Mouse (Mus musculus): ENCODE results near the gene Nudt22. TPM values are rescaled to one million over a fixed set of nuclear protein-coding genes. Genes with fewer than 3 reads are reported as not detected.

Nudt22 gene
- polyA plus RNA-seq (2012; rRNA removed), result 11.8 and 15.2 TPM in 2 replicates

DNA sequence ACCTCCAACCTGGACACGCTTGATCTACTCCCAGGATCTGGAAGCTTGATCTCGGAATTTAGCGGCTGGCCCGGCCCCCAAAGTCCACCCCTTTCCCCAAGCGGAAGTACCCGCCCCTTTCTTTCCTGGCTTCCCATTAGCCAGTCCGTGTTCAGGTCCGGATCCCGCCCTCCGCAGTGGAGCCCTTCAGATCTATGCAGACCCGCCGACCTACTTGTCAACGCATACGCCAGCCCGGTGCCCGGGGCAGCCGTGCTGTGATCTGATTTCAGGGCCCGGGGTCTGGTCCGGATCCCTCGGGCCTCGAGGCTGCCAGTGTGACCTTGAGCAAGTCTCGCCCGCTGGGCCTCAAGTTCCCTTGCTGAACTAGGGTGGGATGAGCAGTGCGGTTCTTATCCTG, at the start of gene Nudt22, which contains the start of gene Trpt1:
Gene Nudt22, minus strand, starts transcription at position 112 of the 400 bp plus-strand sequence.
Gene Trpt1, plus strand, starts transcription at position 126 of the 400 bp plus-strand sequence.

DNA sequence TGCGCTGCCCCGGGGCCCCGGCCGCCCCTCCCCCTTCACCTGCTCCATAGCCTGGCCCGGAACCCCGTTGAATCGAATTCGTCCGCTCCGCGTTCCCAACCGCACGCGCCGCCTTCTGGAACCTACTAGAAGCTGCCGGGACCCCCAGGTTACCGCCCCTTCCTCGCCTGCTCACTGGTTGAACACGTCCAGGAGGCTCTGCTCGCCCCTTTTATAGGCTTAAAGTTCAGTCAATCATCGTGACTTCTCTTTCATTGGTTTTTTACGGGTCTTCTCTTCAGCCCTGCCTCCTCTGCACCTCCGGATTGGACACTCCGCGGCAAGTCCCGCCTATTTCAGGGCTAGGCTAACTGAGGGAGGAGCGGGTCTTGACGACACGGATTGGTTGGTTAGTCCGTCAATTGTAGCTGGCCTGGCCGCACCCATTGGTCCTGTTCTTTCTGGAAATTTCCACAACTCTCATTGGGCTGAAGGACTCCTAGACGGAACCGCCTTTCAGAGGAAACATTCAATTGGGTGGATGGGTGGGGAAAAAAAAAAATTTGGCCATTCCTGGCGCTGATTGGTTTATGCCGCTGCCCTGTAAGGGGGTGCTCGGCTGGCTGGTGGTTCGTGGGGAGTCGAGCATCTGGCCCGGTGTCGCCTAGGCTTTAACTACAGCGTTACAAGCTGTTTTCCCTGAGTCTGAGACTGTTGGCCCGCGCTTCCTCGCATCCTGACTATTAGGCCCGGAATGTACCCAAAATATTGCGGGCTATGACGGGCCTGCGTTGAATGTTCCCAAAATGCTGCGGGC, 44.1 kb upstream of the Nudt22 start, which contains the start of gene Stip1:
Gene Stip1, minus strand, starts transcription at position 127 of the 796 bp plus-strand sequence.

DNA sequence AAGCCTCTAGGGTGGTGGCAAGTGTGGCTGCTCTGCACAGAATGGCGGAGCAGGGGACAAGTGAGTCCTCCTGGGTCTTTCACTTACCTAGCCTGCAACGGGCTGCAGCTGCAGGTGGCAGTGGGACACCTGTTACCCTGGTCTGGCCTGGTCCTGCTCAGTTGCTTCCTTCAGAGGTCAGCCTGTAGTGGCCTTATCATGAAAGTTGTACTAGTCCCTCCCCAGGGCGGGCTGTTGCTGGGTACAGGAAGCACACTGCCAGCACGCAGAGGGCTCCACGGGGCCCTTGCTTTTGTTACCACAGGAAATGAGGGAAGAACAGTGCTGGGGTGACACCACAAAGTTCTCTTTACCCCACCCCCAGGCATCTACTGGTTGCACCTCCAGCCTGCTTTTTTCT, 23.3 kb upstream of the Nudt22 start, which contains the start of gene Fermt3:
Gene Fermt3, minus strand, starts transcription at position 279 of the 400 bp plus-strand sequence.

DNA sequence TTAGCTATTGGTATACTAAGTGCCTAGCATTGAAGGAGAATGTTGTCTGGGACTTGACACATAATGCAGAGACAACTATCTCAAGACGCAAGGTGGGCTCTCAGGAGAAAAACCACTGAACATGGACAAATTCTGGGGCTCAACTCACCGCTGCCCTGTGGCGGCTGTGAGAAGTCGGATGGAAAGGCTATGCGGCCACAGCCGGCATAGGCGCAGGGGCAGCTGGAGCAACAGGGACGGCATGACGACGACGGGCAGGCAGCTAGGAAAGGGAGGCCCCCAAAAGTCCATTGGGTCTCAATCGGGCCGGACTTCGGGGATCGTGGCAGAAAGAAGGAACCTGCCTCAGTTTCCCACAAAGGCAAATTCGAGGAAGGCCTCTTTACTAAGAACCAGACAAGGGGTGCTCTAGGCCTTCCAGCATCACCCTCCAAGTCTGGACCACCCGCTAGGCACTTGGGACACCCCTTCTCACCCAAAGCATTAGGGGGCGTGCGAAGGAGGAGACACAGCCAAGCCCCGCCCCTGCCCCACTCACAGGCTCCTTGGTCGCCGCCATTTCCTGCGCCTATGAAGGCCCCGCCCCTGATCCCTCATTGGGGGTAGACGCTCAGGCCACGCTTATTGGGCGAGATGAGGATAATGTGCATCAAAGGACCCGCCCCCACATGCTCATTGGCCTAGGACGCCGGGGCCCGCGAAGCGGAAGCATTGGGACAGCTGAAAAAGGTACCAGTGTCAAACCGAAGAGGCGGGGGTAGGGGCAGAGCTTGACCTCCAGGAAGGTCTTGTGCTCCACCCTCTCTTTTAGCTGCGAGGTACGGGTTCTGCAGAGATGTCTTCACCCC, 3.7 kb downstream of the Nudt22 start, which contains the start of gene Dnajc4:
Gene Dnajc4, minus strand, starts transcription at position 562 of the 848 bp plus-strand sequence.

DNA sequence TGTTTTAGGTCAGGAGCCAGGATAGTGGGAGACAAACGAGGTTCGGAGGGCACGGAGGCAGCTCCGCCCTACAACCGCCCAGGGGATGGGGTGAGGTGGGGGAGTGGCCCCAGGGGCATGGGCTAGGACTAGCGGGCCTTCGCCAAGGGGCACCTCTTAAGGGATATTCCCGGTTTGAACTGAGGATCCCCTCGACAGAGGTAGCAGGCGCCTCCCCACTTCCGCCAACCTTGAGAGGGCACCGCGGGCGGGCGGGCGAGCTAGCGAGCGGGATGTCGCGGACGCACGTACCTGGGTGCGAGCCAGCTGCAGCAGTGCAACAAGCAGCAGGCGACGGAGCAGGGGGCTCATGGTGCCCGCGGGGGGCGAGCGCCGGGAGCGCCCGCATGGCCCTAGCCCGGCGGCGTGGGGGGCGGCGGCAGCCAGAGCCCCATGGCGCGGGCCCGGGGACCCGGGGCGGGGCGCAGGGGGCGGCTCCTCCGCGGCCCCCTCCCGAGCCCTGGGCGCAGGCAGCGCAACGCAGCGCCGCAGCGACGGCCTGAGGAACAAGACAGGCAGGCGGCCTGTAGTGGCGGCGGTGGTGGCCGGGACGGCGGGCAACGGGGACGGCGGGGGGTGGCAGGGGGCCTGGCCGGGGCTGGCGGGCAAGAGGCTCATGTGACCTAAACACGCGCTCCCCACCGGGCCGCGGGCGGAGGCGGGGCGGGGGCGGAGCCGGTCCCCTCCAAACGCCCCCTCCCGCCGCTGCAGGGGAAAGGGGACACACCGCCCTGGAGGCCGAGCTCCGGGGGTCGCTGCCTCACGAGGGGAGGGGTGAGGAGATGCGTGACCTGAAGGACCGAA, 8.6 kb downstream of the Nudt22 start, which contains the start of gene Vegfb:
Gene Vegfb, minus strand, starts transcription at position 591 of the 843 bp plus-strand sequence.

DNA sequence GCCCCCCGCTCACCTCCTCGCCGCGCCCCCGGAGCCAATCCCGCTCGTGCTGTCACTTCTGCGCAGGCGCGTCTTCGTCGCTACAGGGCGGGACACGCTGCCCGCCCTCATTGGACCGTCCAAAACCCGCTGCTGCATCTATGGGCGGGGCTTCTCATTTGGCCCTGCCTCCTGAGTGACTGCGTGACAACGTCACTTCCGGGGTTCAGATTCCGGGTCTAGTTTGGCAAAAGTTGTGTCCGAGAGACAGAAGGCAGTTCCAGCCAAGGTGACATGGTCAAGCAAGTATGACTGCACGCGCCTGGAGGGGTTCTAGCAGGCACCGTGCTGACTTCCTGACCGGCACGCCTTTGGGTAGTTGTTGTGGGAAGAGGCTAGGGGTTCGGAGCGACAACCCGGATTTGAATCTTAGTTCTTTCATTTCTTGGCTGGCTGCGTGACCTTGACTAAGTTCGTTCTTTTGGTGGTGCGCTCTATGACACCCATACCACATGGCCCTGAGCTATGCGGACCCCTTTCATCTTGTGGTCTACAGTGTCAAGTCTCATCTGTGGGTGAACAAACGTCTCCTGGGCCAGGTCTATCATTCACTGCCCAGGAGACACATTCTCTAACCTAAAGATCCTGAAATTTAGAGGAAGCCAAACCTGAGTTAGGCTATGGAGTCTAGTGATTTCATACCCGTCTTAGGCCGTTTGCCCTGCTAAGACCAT, 15.4 kb downstream of the Nudt22 start, which contains the start of gene Fkbp2:
Gene Fkbp2, minus strand, starts transcription at position 121 of the 713 bp plus-strand sequence.

GRCm38 (mm10) chr19:6975537-6976521, 20.1 kb downstream of the Nudt22 start, which contains the start of gene Plcb3:
Gene Plcb3 (minus strand): TSS chr19:6976470.

GRCm38 (mm10) chr19:6974211-6975205, 21.4 kb downstream of the Nudt22 start, which contains the start of gene Ppp1r14b:
Gene Ppp1r14b (plus strand): TSS chr19:6974968.

Other genes with a start within 250 kb of the Nudt22 start
- 5.1 and 6.1 TPM in 2 replicates for gene Rps6ka4, start 155.5 kb downstream of the Nudt22 start, polyA plus RNA-seq (2012; rRNA removed)
- 1.4 and 2.5 TPM in 2 replicates for gene Ccdc88b, start 137.9 kb downstream of the Nudt22 start, polyA plus RNA-seq (2012; rRNA removed)
- 157 and 273 TPM in 2 replicates for gene Trmt112, start 86.4 kb downstream of the Nudt22 start, polyA plus RNA-seq (2012; rRNA removed)
- gene Prdx5, start 86.0 kb downstream of the Nudt22 start, polyA plus RNA-seq (2012; rRNA removed), result 116 and 171 TPM in 2 replicates
- 21.7 and 33.6 TPM in 2 replicates for gene Esrra, start 74.3 kb downstream of the Nudt22 start, polyA plus RNA-seq (2012; rRNA removed)
- 0.60 and 0.99 TPM in 2 replicates for gene Catsperz, start 70.7 kb downstream of the Nudt22 start, polyA plus RNA-seq (2012; rRNA removed)
- gene Kcnk4, start 61.6 kb downstream of the Nudt22 start, polyA plus RNA-seq (2012; rRNA removed), result 0.16 and 0.19 TPM in 2 replicates
- gene Bad, start 54.3 kb downstream of the Nudt22 start, polyA plus RNA-seq (2012; rRNA removed), result 49.7 and 58.7 TPM in 2 replicates
- 37.7 and 38.9 TPM in 2 replicates for gene Gpr137, start 53.6 kb downstream of the Nudt22 start, polyA plus RNA-seq (2012; rRNA removed)
- gene Ppp1r14b, start 21.1 kb downstream of the Nudt22 start, polyA plus RNA-seq (2012; rRNA removed), result 284 and 292 TPM in 2 replicates
- 39.2 and 39.3 TPM in 2 replicates for gene Plcb3, start 19.6 kb downstream of the Nudt22 start, polyA plus RNA-seq (2012; rRNA removed)
- 61.7 and 112 TPM in 2 replicates for gene Fkbp2, start 15.6 kb downstream of the Nudt22 start, polyA plus RNA-seq (2012; rRNA removed)
- 25.6 and 33.8 TPM in 2 replicates for gene Vegfb, start 8.5 kb downstream of the Nudt22 start, polyA plus RNA-seq (2012; rRNA removed)
- 19.6 and 23.0 TPM in 2 replicates for gene Dnajc4, start 3.5 kb downstream of the Nudt22 start, polyA plus RNA-seq (2012; rRNA removed)
- gene Trpt1, start within 50 bp of the Nudt22 start, polyA plus RNA-seq (2012; rRNA removed), result 10.6 and 12.2 TPM in 2 replicates
- gene Fermt3, start 23.4 kb upstream of the Nudt22 start, polyA plus RNA-seq (2012; rRNA removed), result 10.6 and 12.3 TPM in 2 replicates
- gene Stip1, start 43.9 kb upstream of the Nudt22 start, polyA plus RNA-seq (2012; rRNA removed), result 233 and 251 TPM in 2 replicates
- 3.5 and 5.3 TPM in 2 replicates for gene Macrod1, start 60.7 kb upstream of the Nudt22 start, polyA plus RNA-seq (2012; rRNA removed)
- 1.8 and 2.1 TPM in 2 replicates for gene Flrt1, start 109.6 kb upstream of the Nudt22 start, polyA plus RNA-seq (2012; rRNA removed)
- gene Otub1, start 210.2 kb upstream of the Nudt22 start, polyA plus RNA-seq (2012; rRNA removed), result 113 and 184 TPM in 2 replicates
- 396 and 441 TPM in 2 replicates for gene Cox8a, start 221.5 kb upstream of the Nudt22 start, polyA plus RNA-seq (2012; rRNA removed)
- gene Naa40, start 245.1 kb upstream of the Nudt22 start, polyA plus RNA-seq (2012; rRNA removed), result 60.6 and 70.4 TPM in 2 replicates

Measured in central nervous system, embryonic 11.5 days (tissue).